Mouse (Mus musculus) lung, postnatal 4 days (tissue): ENCODE results near the gene Ppp4r4.
A peak's percentile ranks its signal among the peaks of the same experiment; 100 is the strongest.
"Not testable (repeated sequence)": the region's sequence is repeated elsewhere in the genome, so short reads cannot be mapped to it uniquely, and the experiment has no call there.

ENCODE experiments used
- DNase-seq, 2 experiments: peaks; one replicate each; pipeline ENCODE4 v3.0.0; 2021

The Ppp4r4 gene

GRCm38 (mm10) chr12:103643818-103644217 lies 111.7 kb downstream of the Ppp4r4 start:
- DNase-seq = no peak

- no peak for DNase-seq
Observed at GRCm38 (mm10) chr12:103644601-103645000, 112.5 kb downstream of the Ppp4r4 start.

DNA sequence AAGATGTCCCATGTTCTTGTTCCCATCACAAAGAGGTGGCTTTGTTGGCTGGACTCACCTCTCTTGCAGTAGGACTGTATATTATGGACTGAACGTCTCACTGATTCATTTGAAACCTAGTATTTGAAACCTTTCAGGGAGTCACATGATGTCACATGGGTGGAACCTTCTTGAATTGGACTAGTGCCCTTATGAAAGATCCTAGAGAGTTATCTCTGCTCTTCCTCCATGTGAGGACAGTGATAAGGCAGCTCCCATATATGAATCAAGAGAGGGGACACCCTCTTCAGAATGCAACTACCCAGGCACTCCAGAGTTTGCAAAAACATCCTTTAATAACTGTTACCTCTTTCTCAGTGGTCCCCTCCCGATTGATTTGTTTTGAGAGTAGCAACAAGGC lies 114.2 kb downstream of the Ppp4r4 start:
- DNase-seq = no peak

DNA sequence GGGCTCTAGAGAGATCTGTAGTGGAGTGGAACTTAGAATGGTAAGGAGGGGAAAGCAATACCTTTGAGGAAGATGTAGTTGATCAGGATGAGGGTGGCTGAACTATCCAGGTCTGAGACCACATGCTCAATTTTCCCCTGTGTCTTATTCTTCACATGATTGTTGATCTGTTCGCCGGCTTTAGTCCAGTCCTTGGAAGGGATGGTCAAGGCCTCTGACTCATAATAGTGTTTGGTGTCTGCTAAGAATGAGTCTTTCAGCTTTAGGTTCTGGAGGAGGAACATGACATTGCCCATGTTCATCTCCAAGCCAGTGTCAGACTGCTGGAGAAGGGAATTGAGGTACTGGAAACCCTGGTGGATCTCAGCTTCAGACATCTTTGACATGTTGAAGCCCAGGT lies 121.8 kb downstream of the Ppp4r4 start:
- no peak for DNase-seq

GRCm38 (mm10) chr12:103655123-103656044 lies 123.3 kb downstream of the Ppp4r4 start:
- DNase-seq = peak in 1 of 2 experiments; percentile 34

GRCm38 (mm10) chr12:103656848-103657626 lies 125.0 kb downstream of the Ppp4r4 start, which contains the start of gene Serpina6:
Gene Serpina6, minus strand, starts transcription at chr12:103657212.
- no peak for DNase-seq

DNA sequence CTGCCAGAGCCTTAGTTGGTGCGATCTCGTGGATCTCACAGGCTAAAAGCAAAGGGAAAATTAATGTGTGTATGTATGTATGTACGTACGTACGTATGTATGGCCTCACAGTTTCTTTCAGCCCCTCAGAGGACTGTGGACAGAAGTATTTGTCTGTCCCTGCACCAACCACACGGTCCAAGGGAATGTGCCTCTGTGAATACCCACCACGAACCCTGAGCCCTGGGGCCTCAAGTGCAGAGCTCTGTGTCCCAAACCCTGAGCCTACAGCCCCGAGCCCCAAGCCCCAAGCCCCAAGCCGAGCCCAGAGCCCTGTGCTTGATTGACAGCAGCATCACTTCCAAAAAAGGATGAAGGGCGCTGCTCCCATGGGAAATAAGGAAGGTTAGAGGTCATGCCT lies 125.9 kb downstream of the Ppp4r4 start:
- DNase-seq = no peak

DNA sequence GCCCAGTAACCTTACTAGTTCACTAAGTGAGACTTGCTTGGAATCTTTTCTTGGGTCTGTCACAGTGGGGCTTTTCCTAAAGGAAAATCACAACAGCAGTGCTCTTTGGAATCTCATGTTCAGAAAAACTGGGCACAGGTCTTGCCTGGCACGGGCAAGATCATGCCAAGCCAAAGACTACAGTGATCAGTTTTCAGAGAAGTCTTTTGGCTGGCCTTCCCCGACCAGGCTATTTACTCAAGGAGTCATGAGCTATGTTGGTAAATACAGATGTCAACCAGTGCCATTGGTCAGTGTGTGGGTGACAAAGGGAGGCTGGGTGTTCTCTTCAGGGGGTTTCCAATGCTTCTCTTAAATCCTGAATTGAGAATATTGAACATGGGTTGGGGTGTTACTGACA lies 127.1 kb downstream of the Ppp4r4 start:
- no peak for DNase-seq

DNA sequence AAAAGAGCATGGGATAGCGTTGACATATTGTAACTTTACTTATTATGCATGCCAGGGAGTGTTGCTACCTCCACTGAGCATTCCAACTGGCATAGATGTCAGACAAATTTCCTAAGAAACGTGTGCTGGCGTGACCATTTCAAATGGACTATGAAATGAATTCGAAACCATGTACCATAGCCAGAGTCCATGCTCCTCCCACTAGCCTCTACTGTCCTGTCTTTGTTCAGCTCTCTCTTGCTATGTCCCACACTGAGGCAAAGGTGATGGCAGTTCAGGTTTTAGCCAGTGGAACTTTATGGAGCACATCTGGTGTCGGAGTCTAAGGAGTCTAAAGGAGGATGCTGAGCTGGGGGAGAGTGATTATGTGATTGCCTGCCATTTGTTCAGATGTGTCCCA lies 128.0 kb downstream of the Ppp4r4 start:
- DNase-seq = no peak

DNA sequence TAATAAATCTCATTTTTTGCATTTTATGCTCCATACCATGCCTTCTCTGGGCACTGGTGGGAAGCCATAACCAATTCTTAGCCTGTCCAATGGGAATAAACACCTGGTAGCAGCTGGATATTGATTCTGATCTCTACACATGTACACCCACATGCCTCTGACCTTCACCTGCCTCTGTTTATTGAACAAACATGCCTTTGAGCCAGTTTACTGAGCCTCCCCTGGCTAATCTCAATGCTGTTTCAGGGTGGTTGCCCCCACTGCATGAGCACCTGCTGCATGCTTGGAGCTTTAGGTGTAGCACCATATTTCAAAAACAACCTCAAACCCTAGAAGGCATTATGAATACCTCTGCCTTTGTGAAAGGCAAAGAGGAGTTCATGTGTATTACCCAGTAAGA lies 130.0 kb downstream of the Ppp4r4 start:
- DNase-seq = not testable (repeated sequence)
